Mouse (Mus musculus) gastrocnemius, postnatal 4 days (tissue): ENCODE results near the gene E2f4. TPM values are rescaled to one million over a fixed set of nuclear protein-coding genes. Genes with fewer than 3 reads are reported as not detected.
A peak's percentile ranks its signal among the peaks of the same experiment; 100 is the strongest.

Source experiments
- DNase-seq, 2 experiments: peaks; one replicate each; pipeline ENCODE4 v3.0.0; 2021 to 2022; ENCODE audit warnings: low spot score in 2 of 2, mixed read lengths in 2 of 2
- microRNA-seq: library from miRNA; unstranded; fragments of <30 nt; microRNA quantifications from one replicate; pipeline ENCODE4 v1.2.0, GENCODE M21; 2021
- total RNA-seq, 2 experiments: library from RNA; stranded (reverse); gene quantifications; 2 replicates each; pipeline ENCODE4 v1.2.3; 2021

The E2f4 gene
- total RNA-seq, 2 experiments from 2014 or later, result 27.4 to 31.1 TPM

GRCm38 (mm10) chr8:105346611-105347427 lies 49.4 kb downstream of the E2f4 start:
- peak; percentile 62 to 74 for DNase-seq

DNA sequence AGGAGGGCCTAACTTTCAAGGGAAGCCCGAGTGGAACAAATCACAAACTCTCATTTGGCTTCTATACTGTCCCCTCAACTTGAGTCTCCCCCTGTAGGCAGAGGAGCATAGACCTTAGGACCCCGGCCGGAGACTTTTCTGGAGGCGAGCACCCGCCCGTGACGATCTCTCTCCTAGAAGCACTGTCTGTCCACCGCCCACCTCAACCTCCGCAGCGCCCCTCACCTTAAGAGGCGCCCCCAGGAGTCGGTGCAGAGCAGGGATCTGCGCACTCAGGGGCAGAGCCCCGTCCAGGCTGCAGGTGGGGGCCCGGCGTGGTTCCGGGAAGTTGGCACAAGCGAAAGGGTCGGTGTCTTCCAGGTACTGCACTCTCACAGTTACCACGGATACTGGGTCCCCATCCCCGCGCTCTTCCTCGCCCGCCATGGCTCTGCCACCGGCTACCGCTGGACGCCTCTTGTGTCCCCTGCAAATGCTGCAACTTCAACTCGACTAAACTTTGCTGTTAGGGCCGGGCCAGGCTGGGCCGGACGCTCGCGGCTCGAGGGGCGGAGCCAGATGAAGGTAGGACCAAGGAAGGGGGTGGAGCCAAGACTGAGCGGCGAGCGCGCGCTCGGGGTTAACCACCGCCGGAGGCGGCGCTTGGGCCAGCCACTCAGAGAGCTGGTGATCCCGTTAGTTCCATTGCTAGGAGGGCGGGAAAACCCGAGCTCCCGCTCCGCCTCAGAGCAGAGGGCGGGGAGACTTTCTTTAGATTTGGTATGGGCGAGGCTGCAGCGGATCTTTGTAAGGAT lies 50.2 kb downstream of the E2f4 start, which contains the start of gene Fhod1:
Fhod1 (minus strand) TSS at position 526 of the 794 bp plus-strand sequence.
- peak; percentile 83 to 92 for DNase-seq

DNA sequence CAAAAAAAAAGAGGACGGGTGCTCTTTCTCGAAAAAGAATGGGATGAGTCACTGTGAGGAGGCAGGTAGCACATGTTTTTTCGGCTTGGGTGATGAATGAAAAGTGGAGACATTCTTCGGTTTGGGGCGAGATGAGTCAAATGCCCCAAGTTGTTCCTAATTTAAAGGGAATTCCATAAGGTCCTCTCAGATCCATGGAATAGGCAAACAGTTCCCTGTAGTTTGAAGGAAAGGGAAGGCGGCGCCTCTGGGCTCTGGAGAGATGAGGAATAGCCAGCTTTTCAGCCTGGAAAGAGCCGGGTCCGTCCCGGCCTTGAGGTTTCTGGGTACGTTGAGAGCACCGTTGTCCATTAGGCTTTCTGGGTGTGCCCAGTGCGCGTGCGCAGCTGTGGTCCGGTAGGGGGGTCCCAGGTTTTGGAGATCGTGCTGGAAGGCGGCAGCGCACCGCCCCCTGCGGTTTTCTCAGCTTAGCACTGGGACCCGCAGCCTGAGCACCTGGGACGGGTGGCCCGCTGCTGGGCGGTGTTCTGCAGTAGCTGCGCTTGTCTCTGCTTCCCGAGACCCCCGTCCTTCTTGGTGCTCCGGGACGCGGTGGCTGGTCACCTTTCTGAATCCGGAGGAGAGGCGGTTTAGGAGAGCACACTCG lies 51.1 kb downstream of the E2f4 start, which contains the start of gene Slc9a5:
Slc9a5 (plus strand) TSS at position 394 of the 646 bp plus-strand sequence.
- peak in 1 of 2 experiments; percentile 47 for DNase-seq

DNA sequence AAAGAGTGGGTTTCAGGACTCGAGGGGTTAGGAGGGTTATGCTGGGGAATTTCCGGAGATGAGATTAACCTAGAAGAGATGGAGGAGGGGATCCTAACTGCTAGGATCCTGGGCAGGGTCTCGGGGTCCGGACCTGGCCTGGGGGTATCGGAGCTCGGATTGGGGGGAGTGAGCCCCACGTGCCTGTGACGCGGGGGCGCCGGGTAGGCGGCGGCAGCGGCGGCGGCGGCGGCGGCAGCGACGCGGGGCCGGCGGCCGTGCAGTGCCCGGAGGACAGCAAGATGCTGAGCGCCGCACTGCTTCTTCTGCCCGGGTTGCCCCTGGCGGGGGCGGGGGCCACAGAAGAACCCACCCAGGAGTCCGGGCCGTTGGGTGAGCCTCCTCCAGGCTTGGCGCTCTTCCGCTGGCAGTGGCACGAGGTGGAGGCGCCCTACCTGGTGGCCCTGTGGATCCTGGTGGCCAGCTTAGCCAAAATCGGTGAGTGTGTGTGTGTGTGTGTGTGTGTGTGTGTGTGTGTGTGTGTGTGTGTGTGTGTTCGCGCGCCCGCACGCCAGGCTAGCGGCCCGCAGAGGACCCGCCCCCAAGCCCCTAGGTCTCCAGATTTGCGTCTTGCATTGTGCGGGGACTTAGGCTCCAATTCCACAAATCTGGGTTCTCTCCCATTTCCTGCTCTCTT lies 51.8 kb downstream of the E2f4 start:
- DNase-seq, result no peak

DNA sequence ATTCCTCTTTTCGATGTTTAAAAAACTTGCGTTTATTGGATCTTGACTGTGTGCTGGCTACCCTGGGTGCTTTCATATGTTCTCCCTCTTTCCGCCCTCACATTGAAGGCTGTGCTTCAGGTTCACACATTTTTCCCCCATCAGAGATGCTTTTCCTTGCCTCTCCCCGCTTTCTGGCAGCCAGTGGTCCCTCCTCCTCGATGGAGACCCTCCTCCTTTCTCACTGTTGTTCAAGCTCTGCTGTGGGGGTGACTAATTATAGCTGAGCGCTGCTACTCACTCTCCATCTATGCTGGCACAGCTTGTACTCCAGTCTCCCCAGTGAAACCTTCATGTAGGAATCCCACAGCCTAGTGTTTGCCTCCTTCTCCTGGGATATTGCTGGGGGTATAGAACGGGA lies 52.7 kb downstream of the E2f4 start:
- no peak for DNase-seq

GRCm38 (mm10) chr8:105353583-105354135 lies 56.2 kb downstream of the E2f4 start:
- DNase-seq, result no peak

DNA sequence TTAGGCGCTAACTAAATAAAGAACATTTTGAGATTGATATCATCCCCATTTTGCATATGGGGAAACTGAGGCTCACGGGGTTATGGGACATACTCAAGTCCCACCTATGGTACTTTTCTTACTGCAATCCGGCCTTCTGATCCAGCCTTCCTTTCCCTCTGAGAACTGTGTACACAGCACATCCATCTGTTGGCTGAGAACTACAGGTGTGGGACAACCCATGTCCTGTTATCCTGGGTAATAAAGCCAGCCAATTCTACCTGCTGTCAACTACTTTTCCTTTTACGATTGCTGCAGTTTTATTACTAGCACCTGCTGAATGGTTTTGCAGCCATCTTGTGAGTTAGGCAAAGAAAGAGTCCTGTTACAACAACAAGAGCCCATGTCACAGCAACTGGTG lies 57.1 kb downstream of the E2f4 start:
- no peak for DNase-seq

Small RNA genes within 50 kb of the gene (microRNA-seq; reads per million reads assigned to microRNA genes)
- gene Gm27320 (not detected), gene Mir328 (258 reads per million, percentile 60 among the genes with 10 or more reads in this experiment)

Other genes starting within 250 kb of the E2f4 start
- gene Ces3a, start 249.1 kb upstream of the E2f4 start, total RNA-seq, result 1 to 10 TPM in 1 of 2 experiments, not detected in 1; 1.5 TPM
- not detected for gene Ces3b, start 213.9 kb upstream of the E2f4 start, total RNA-seq
- gene Ces4a, start 165.9 kb upstream of the E2f4 start, total RNA-seq, result not detected
- gene Cbfb, start 127.0 kb upstream of the E2f4 start, total RNA-seq, result 10 to 100 TPM; 48.5 to 55.6 TPM
- gene D230025D16Rik, start 72.5 kb upstream of the E2f4 start, total RNA-seq, result 10 to 100 TPM; 16.2 to 16.5 TPM
- gene B3gnt9, start 42.5 kb upstream of the E2f4 start, total RNA-seq, result 10 to 100 TPM; 14.9 to 15.3 TPM
- 10 to 100 TPM in 1 of 2 experiments, 1 to 10 TPM in 1; 6.6 to 10.2 TPM for gene Tradd, start 33.1 kb upstream of the E2f4 start, total RNA-seq
- 1 to 10 TPM; 2.2 to 2.7 TPM for gene Fbxl8, start 33.0 kb upstream of the E2f4 start, total RNA-seq
- under 1 TPM; 0.21 to 0.29 TPM for gene Hsf4, start 27.9 kb upstream of the E2f4 start, total RNA-seq
- 10 to 100 TPM; 26.5 to 27.1 TPM for gene Nol3, start 21.5 kb upstream of the E2f4 start, total RNA-seq
- 1 to 10 TPM; 3.8 to 6.3 TPM for gene 4931428F04Rik, start 7.8 kb upstream of the E2f4 start, total RNA-seq
- 1 to 10 TPM; 8.1 to 8.7 TPM for gene Exoc3l, start 1.6 kb upstream of the E2f4 start, total RNA-seq
- 1 to 10 TPM; 1.0 to 1.1 TPM for gene Elmo3, start 7.9 kb downstream of the E2f4 start, total RNA-seq
- 1 to 10 TPM; 3.6 to 4.1 TPM for gene Lrrc29, start 28.6 kb downstream of the E2f4 start, total RNA-seq
- 10 to 100 TPM; 28.7 to 29.5 TPM for gene Tmem208, start 28.7 kb downstream of the E2f4 start, total RNA-seq
- 10 to 100 TPM; 12.4 to 14.2 TPM for gene Fhod1, start 50.3 kb downstream of the E2f4 start, total RNA-seq
- 1 to 10 TPM; 4.0 to 4.2 TPM for gene Slc9a5, start 51.2 kb downstream of the E2f4 start, total RNA-seq
- gene Plekhg4, start 75.6 kb downstream of the E2f4 start, total RNA-seq, result under 1 TPM; 0.17 to 0.26 TPM
- gene Kctd19, start 115.8 kb downstream of the E2f4 start, total RNA-seq, result not detected
- 1 to 10 TPM; 1.6 to 1.7 TPM for gene Lrrc36, start 115.9 kb downstream of the E2f4 start, total RNA-seq
- gene Tppp3, start 173.9 kb downstream of the E2f4 start, total RNA-seq, result 100 to 1,000 TPM; 527 to 572 TPM
- gene Zdhhc1, start 199.2 kb downstream of the E2f4 start, total RNA-seq, result 10 to 100 TPM; 21.0 to 21.6 TPM
- gene Hsd11b2, start 221.1 kb downstream of the E2f4 start, total RNA-seq, result 10 to 100 TPM; 13.3 to 14.8 TPM